Mouse (Mus musculus): Measurements from ENCODE around the gene Cyb5rl.
"Not testable (repeated sequence)": the region's sequence is repeated elsewhere in the genome, so short reads cannot be mapped to it uniquely, and the experiment has no call there.

Gene Cyb5rl

DNA sequence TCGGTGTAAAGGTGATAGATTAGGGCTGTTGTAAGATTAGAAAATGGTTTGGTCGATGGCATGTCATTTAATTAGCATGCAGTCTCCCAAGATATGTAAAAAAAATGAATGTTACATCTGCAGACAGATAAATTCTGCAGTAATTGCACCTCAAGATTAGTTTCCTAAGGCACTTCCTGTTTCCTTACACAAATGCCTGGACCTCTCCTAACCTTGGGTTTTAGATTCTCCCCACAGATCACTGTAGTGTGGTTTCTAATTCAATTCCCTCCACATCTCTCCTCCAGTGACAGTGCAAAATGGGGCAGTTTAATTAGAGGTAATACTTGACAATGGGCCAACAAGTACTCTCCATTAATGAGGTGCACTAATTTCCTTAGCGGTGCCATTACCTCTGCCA is 3.6 kb upstream of the Cyb5rl start:
- no peak for DNase-seq (ENCODE audit: low spot score)

DNA sequence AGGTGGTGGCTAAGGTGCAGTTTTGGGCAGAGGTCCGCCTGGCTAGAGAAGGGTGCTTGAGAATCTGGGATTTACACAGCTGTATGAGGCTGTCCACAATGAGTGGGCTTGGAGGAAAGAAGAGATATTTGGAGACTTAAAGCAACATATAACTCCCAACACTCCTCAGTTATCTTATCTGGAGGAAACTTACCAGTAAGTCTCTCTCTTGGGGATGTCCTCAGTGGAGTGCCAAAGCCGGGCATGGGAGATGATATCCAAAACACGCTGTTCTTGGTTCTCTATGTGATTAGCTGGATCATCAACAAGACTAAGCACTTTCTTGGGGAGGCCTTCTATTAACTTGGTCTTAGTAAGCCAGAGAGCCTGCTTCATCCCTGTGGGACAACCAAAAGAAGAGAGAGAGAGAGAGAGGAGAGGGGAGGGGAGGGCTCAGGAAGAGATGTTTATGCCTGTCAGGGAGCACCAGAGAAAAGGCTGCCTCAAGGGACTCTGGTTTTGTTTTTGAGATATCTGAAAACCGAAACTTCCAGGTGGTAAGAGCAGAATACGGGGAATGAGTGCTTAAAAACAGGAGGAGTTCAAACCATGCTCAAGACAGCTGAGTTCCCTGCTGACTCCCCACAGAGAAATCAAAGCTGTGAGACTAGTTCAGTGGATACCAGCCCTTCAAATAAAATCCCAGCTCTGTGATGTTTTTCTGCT is 2.2 kb upstream of the Cyb5rl start:
- no peak for DNase-seq (ENCODE audit: low spot score)

DNA sequence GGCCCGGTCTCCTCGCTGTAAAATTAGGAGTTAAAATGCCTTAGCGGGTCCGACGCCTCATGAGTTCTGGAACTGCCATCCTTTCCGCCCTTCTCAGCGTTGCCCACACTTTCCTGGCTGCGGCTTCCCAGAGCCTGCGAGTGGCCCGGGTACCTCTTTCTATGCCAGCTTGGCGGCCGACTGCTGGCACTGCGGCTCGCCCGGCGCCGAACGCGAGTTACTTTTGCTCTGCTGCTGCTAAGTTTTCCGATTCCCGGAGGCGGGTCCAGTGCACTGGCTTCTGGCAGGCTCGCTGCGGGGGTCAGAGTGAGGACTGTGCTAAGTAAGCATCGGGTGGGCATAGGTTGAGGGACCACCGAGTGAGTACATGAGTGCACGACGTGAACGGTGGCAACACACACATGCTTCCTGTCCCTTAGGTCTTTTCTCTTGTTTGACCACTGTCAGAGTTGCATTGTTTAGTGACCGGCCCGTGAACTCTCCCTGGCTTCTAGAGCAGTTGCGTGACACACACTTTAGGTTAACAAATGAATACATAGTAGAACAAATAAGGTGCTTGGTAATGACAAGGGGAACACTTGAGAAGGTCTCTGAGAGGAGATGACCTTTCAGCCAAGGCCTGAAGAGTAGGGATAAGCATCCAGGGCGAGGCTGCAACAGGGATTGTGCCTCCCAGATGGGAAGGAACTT is 508 bp downstream of the Cyb5rl start:
- DNase-seq (ENCODE audit: low spot score), result peak; percentile 40

DNA sequence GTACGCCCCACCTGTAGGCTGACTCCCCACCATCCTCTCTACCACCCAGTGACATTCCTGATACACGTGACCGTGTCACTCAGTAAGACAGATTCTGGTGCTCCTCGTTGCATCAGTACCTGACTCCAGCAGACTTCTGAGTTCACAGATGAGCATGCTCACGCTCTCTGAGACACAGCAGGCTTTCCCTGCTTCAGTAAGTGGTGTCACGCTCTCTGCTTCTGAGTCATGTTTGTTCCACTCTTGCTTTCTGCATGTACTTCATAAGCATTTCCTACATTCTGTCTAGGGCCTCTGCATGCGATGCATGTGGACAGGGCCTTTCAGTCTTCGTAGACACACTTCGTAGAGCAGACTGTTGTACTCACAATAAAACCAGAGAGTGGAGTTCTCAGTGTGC is 5.6 kb downstream of the Cyb5rl start:
- DNase-seq (ENCODE audit: low spot score), result no peak

DNA sequence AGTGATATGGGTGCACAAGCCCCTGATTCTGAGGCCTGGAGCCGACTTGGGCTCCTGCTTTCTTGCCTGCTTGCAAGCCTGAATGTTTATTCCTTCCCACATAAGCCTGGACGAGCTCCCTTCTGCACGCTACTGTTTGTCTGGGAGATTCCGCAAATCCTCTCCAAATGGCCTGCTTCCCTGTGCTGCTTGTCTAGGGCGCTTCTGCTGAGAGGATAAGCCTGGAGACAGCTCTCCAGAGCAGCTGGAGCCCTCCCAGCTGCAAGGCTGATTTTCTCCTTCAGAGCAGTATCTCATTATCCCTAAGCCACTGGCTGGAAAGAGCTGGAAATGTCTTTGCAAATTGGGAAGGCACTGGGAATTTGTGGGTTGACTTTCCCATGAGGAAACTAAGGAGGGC is 8.7 kb downstream of the Cyb5rl start:
- no peak for DNase-seq (ENCODE audit: low spot score)

DNA sequence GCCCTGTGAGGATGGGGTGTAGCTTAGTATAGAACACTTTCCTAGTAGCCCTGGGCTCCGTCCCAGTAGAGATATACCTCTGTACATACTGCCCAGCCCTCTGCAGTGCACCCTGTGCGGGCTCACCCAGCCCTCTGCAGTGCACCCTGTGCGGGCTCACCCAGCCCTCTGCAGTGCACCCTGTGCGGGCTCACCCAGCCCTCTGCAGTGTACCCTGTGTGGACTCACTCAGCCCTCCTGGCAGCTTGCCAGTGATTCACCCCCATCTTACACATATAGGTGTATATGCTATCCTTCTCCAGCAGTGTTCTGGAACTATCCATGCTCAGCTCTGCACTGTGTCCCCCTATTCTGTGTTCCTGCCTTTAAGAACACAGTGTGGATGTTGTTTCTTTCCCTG is 12.1 kb downstream of the Cyb5rl start:
- DNase-seq (ENCODE audit: low spot score), result no peak

DNA sequence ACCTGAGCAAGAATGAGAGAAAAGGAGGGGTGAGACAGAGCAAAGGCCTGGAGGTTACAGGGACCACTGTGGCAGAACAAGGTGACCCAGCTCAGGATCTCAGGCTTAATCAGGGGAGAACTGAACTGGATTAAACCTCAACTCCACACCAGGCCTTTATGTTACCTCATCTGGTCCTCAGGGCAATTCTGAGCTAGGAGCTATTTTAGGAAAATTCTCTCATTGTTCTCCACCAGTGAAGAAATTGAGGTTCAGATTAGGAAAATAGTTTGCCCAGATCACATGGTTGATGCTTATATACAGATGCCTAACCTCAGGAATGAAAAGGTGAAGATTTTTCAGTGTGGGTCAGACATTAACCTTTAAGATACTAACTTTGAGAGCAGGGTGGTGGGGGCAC is 12.9 kb downstream of the Cyb5rl start:
- DNase-seq (ENCODE audit: low spot score), result no peak

DNA sequence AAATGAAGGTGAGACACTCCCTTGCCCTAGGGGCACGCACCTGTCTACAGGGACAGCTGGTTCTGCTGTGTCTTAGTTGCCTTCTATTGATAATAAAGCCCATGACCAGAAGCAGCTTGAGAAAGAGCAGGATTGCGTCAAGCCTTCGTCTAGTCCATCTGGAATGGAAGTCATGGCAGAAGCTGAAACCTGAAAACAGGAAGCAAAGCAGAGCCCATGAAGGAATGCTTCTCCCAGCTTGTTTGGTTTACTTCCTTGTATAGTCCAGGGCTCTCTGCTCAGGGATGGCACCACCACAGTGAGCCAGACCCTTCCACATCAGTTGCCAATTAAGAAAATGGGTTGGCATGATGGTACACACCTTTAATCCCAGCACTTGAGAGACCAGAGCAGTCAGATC is 15.4 kb downstream of the Cyb5rl start:
- DNase-seq (ENCODE audit: low spot score), result no peak

DNA sequence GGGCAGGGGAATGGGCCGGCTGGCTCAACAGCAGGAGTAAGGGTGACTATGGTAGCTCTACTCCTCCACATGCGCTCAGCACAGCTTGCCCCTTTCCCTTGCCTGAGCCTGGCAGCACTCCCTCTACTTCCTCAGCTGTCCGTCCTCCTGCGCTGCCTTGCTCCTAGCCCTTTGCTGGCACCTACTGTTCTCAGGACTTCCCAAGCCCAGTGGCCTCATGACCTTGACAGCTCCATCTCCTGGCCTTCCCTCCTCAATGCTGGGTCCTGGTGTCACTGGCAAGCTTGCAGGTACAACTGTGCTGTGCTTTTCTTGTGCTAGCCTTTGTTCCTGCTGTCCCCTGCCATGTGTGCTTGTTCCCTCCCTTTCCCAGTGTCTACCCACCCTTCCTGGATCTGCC is 16.3 kb downstream of the Cyb5rl start:
- DNase-seq (ENCODE audit: low spot score), result no peak

DNA sequence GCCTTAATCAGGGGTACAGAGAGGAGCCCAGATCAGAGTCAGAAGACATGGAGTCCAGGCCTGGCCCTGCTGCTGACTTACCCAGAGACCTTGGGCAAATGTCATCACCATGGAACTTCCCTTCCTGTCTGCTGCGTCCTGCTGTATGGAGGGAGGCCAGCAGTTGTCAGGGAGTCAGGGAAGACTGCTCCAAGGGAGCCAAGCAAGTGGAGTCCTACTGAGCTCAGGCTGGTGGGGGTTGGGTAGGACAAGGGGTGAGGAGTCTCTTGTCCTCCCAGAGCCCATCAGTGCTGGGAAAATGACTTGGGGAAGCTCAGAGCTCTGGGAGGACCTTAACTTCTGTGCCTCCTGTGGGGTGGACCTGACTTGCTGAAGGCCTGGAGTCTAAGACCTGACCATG is 17.6 kb downstream of the Cyb5rl start:
- no peak for DNase-seq (ENCODE audit: low spot score)

DNA sequence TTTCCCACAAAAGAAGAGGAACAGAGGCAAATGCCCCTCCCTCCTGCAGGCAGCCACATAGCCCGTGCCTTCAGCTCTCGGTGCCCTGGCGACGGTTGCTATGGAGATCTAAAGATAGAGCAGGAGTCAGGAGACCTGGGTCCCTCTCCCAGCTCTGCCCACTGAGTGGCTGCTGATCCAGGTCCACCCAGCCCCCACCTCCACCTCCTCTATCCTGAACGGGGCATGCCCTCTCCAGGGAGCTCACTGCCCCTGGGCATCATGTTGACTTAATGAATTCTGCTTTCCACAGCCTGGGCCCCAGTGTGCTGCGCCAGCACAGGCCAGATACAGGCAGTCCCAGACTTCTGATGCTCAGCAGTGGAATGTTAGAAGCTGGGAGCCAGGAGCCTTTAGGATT is 18.1 kb downstream of the Cyb5rl start:
- peak; percentile 92 for DNase-seq (ENCODE audit: low spot score)

DNA sequence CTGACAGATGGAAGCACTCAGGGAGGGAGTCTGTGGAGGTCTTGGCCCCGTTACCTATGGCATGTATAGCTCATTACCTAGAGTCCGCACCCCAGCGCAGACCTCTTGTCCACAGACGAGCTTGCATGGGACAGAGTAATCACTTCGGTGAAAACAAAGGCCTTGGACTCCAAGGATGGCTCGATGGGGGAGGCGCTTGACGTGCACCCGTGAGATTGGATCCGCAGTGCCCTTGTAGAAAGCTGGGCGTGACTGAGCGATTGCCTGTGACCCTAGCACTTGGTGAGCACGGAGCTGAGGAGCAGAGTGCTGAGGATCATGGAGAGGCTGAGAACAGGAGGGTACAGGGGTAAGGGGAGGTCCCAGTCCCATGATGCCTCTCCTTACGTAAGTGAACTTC is 24.9 kb downstream of the Cyb5rl start:
- no peak for DNase-seq (ENCODE audit: low spot score)

DNA sequence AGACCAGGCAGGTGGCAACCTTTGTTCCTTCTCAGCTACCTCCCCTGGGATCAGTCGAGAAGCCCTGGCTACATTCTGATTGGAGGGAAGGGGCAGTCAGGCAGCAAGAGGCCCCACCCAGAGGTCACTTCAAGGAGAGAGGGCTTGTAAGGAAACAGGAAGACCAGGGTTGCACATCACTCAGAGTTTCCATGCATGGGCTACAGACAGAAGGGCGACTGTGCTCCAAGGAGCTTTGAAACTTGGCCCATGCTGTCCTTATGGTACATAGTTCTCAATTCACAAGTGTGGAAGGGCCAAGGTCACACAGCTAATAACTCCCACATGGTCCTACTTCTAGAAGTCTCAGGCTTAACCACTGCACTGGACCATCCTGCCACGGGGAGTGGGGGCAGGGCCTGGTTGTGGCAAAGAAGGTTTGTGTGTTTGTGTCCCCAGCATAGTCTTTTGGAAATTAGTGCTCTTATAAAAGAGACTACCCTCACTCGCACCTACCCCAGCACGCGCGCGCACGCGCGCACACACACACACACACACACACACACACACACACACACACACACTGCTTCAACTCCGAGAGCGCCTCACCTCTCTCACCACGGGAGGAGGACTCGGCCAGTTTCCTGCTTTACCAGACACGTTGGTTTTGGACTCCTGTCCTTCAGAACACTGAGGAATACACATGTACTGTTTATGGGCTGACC is 27.8 kb downstream of the Cyb5rl start:
- DNase-seq (ENCODE audit: low spot score), result peak; percentile 67

DNA sequence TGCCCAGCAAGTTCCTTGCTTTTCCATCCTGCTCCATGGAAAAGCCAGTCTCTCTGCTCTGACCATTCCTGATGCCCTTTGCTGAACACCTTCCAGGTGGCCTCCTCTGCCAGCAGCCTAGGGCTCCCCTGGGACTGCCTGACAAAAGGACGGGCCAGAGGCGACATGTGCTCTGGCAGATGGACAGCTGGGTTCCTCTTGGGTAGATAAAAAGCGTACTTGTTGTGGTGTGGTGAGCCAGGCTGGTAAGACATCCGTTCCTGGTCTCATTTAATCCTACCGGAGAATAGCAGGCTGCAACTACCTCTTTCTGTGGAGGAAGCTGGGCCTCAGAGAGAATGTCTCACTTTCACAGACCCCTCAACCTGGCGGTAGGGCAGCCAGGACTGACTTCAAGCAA is 29.3 kb downstream of the Cyb5rl start:
- no peak for DNase-seq (ENCODE audit: low spot score)

DNA sequence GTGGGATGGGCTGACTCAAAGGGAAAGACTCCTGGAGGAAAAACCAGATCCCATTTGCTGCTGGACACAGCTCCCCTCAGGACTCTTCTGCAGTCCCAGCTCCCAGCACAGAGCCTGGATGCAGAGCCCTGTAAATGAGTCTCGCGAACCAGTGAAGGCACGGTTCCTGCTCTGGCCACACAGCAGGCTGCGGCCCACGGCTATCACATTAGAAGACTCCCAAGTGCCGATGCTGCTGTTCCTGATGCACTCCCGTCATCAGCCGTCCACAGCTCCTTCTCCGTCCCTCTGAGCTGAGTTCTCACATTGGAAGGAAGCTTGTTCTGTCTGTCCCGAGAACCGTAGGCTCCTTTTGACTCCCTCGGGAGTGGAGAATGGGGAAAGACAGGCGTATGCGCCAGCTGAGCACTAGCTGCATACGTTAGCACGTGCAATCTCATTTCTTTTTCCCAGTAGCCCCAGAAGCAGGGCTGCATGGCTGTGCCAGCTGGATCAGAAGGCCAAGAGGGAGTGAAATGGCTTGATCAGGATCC is 30.1 kb downstream of the Cyb5rl start, which contains the start of gene Cdcp2:
Gene Cdcp2, plus strand, starts transcription at position 51 of the 533 bp plus-strand sequence.
- DNase-seq (ENCODE audit: low spot score), result peak; percentile 23

DNA sequence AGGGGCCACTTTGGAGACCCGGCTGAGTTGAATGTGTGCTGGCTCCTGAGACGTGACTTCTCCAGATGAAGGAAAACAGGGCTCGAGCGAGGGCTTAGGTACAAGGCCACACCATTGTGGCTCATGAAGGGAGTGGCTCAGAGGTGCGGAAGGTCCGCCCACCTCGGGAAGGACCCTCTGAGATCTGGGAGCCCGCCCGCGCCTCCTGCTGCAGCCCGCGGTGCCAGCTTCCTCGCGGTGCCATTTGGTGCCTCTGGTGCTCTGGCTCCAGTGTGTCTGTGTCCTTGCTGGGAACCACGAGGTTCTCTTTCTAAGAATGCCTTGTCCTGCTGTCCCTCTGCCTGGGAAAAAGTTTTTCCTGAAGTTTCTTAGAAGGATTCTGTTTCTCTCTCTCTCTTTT is 31.1 kb downstream of the Cyb5rl start:
- no peak for DNase-seq (ENCODE audit: low spot score)

DNA sequence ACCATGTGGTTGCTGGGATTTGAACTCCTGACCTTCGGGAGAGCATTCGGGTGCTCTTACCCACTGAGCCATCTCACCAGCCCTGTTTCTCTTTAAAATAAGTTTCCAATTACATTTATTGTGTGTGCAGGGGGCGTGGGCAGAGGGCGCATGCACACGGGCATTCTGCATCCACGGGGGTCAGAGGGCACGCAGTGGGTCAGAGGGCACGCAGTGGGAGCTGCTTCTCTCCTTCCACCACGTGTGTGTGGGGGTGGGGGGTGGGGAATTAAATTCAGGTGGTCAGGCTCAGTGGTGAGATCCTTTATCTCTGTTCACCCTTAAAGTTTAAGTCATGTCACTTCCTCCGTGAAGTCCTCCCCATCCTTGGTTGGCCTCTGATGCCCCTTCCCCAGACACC is 31.6 kb downstream of the Cyb5rl start:
- DNase-seq (ENCODE audit: low spot score), result peak; percentile 41

DNA sequence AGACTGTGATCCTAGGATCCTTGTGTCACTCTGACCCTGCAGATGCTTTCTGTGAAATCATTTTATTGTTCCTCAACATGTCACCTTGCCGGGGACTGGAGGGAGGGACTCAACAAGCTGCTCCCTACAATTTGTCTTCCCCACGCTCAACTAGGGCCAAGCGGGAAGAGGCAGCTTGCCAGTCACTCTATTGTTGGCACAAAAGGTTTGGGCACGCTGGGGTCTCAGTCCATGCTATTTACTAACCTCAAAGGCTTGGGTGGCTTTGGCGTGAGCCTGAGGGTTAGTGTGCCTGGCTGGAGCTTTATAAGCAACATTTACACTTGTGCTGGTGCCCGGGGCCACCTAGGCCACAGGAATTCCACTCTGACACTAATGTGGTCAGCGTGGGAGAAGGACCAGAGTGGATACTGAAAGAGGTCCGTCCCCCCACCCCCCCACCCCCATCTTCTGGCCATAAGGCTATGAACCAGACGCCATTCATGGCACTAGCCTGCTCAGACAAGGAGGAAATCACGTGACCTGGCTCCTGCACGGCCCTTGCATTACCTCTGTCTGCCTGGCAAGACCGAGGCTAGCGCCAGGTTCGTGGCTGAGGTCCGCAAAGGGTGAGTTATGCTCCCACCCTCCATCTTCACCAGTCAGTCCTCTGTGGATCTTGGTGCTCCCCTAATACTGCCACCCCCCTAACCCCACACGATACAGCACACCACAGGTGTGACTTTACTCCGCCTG is 32.2 kb downstream of the Cyb5rl start:
- DNase-seq (ENCODE audit: low spot score), result no peak

DNA sequence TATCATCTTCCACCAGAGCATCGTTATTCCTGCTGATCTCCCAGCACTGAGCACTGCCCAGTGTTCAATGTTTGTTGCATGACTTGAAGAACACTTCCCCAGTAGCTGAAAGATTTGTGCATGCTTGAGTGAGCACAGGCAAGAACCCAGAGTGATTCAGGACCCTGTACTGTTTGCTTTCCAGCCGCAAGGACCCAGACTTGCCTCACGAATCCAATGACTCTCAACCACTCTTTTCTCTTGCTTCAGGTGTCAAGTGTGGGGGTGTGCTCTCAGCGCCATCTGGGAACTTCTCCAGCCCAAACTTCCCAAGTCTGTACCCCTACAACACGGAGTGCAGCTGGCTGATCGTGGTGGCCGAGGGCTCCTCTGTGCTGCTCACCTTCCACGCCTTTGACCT is 35.4 kb downstream of the Cyb5rl start:
- no peak for DNase-seq (ENCODE audit: low spot score)

DNA sequence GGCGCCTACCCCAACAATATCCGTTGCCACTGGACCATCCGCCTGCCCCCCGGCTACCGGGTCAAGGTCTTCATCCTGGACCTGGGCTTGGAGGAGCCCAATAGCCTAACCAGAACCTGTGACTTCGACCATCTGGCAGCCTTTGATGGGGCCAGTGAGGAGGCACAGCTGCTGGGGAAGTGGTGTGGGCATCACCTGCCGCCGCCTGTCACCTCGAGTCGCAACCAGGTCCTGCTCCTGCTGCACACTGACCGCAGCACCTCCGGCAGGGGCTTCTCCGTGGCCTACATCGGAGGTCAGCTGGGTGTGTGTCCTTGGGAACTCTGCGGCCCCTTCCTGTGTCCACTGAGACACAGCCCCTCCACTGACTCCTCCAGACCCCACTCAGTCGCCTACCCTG is 40.0 kb downstream of the Cyb5rl start:
- no peak for DNase-seq (ENCODE audit: low spot score)

DNA sequence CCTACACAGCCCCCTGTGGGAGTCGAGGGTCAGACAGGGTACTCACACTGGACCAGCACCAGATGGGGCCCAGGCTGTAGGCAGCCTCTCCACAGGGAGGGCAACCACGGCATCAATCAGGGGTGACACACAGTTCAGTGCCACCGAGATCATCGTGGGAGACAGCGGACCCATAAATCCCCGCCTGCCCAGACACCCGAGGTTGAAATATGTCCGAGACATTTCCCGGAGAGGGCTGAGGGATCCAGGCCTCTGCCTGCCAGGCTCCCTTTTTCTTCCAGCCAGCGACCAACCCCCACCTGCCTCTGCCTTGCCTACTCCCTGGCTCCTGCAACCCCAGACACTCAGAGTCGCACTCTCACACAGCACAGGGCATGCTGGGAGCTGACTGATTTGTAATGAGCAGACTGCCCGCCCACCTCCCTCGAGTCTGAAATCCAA is 41.5 kb downstream of the Cyb5rl start:
- DNase-seq (ENCODE audit: low spot score), result peak; percentile 70

DNA sequence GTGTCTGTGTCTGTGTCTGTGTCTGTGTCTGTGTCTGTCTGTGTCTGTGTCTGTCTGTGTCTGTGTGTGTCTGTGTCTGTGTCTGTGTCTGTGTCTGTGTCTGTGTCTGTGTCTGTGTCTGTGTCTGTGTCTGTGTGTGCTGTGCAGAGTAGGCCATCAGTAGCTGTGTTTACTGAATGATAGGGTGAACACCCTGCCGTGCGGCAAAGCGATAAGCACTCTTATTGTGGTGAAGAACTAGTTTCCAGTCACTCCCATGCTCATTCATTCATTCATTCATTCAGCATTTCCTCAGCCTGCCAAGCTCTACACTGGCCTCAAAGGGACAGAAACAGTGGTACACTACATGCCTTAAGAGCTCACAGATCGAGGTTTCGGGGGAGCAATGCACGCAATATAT is 42.4 kb downstream of the Cyb5rl start:
- DNase-seq (ENCODE audit: low spot score), result not testable (repeated sequence)
